Mouse (Mus musculus) gastrocnemius, postnatal 25 days (tissue): ENCODE data around the gene Rpl13a. TPM values are rescaled to one million over a fixed set of nuclear protein-coding genes. Genes with fewer than 3 reads are reported as not detected.
"Not testable (repeated sequence)": the region's sequence is repeated elsewhere in the genome, so short reads cannot be mapped to it uniquely, and the experiment has no call there.

Source experiments
- DNase-seq: peaks from one replicate; pipeline ENCODE4 v3.0.0; 2022
- total RNA-seq, 2 experiments: library from RNA; stranded (reverse); gene quantifications; 1 replicate in 1 of 2; 2 replicates in 1 of 2; pipeline ENCODE4 v1.2.3; 2021

Rpl13a gene
- total RNA-seq, 2 experiments from 2014 or later, result 520 to 561 TPM

DNA sequence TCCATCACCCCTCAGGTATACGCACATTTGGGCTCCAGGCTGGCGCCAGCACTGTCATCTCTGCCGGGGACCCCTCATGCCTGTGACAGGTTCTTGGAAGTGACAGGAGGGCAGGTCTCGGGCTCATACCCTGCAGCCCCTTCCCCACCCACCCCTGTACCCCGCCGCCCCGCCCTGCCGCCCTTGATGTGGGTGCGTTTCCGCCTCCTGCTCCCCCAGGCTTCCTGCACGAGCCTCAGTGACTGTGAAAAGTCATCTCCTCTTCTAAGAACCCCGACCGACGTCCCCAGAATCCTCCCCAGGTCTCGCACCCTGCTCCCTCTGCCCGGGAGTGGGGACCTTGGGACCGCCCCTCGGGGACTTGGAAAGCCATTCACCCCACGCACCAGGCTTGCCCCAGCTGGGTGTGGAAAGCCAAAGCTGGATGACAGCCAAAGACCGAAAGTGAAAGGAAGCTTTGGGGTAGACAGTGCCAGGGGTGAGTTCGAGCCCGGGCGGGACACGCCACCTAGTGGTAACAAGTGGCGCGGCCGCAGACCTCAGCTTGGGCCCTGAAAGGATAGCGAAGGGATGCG, 7.5 kb upstream of the Rpl13a start, which contains the start of the genes Gm45713 and Flt3l:
Gene Gm45713, minus strand, starts transcription at position 239 of the 575 bp plus-strand sequence.
Gene Flt3l, minus strand, starts transcription at position 440 of the 575 bp plus-strand sequence.
- DNase-seq, result peak; percentile 88

DNA sequence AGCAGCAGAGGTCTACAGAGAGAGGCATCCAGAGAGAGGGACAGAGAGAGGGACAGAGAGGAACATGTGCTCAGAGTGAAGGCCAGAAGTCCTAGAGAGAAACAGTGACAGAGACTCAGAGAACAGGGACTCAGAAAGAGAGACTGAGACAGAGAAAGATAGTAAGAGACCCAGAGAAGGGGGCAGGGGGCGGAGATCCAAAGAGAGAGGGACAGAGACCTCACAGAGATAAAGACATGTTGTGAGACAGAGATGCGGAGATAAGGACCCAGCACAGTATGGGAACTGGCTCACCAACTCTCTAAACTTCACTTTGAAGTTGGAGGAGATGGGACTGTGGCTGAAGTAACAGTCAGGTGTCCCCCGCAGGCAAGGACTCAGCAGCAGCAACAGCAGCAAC, 6.8 kb upstream of the Rpl13a start:
- DNase-seq, result no peak

DNA sequence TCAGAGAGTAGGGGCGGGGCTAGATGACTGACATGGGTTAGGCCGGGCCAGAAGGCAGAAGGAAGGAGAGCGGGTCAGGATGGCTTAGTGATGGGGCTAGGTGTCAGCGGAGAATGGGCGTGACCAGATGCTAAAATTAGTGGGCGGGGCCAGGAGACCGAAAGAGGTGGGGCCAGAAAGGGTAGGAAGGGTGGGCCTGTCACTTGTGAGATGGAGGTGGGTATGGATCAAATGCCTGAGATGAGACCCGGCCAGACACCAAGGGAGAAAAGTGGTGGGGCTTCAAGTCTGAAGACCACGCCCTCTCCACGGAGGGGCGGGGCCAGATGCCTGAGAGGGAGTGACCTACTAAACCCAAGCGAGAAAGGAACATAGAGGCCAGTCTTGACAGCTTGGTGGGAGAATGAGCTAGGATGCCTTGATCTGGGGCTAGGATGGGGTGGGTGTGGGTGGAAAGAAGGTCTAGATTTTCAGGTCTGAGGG, 6.0 kb upstream of the Rpl13a start:
- DNase-seq, result no peak

DNA sequence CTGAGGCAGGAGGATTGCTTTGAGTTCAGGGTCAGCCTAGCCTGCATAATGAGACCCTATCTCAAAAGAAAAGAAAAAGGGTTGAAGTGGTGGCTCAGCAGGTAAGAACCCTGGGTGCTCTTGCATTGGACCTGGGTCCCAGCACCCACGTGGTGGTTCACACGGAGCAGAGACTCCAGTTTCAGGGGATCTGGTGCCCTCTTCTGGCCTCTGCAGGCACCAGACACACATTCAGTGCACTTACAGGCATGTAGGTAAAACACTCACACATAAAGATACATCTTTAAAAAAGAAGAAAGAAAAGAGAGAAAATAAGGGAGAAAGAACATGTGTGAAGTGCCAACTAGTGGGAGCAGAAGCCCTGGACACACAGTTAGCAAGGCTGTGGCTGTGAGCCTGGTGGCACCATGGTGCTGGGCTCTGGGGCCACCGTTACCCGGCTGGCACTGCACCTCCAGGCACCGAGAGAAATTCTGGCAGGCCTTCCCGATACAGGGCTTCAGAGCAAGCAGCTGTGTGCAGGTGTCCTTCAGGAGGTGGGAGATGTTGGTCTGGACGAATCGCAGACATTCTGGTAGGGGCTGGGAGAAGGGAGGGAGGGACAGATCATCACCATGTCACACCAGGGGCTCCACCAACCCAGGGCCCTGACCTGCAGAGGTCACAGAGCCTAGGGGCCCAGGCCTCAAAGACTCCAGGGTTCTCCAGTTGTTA, 5.0 kb upstream of the Rpl13a start:
- DNase-seq, result no peak

- DNase-seq, result no peak
Observed at GRCm38 (mm10) chr7:45131850-45132249, 3.3 kb upstream of the Rpl13a start.

- DNase-seq, result no peak
Observed at GRCm38 (mm10) chr7:45129776-45130512, 1.4 kb upstream of the Rpl13a start.

GRCm38 (mm10) chr7:45129318-45129717, 757 bp upstream of the Rpl13a start:
- DNase-seq, result peak; percentile 51

DNA sequence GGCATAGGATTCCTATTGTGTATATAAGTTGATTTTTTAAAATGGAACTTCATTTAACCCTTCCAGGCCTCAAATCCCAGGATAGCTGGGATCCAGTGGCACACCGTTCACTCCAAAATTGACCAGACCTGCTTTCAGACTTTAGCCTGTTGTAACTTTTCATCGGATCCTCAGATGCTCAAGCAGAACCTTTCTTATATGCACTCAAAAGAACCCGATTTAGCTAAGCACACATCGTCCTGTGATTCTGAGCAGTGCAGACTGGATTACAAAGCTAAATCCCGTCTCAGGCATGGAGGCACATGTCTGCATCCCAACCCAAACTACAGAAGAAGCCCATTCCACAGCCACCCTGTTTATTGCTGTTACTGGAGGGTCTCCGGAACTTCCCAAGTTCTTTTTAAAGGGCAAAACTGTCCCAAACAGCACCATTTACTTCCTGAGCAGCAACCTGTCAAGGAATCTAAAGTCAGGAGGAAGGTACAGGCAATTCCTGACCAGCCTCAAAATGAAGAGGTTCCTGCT, 799 bp downstream of the Rpl13a start:
- no peak for DNase-seq

DNA sequence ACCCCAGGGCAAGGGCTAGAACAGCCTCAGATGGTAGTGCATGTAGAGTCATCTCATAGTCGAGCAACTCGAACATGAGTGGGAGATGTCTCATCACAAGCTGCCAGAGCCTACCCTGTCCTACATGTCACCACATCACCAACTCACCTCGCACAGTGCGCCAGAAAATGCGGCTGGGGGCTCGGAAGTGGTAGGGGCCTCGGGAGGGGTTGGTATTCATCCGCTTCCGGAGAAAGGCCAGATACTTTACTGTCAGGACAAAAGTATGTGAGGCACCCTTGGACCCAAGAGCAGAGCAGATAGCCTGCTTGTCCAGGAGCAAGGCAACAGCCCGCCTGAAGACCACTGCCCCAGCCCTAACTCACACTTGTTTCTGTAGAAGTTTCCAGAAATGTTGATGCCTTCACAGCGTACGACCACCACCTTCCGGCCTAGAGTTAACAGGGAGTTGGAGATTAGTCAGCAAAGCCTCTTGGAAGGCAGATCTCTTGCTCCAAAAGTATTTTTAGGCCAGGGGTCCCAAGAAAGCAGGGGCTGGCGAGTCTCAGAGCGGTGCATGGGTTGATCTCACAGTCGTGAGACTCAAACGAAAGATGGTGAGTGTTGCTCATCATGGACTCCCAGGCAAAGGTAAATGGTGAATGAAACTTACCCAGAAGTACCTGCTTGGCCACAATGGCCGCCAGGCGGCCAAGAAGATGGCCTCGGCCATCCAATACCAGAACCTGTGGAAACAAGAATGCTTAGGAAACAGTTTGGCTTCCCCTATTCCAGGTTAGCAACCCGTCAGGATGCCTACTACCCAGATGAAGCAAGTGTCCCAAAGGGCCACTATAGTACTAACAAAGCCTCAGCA, 1.5 kb downstream of the Rpl13a start:
- DNase-seq, result no peak

GRCm38 (mm10) chr7:45126147-45126843, 2.3 kb downstream of the Rpl13a start:
- no peak for DNase-seq

DNA sequence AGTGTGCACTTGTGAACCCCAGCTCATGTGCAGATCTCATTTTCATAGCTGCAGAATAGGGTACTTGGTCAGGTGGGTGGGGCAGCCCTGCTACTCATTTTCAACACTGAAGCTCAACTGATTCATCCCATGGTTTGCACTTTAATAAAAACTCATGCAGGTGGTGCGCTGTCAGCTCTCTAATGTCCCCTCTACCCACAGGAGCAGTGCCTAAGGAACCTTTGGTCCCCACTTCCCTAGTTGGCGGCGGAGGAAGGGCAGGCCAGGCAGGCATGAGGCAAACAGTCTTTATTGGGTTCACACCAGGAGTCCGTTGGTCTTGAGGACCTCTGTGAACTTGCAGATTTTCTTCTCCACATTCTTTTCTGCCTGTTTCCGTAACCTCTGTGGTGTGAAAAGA, 2.9 kb downstream of the Rpl13a start:
- DNase-seq, result not testable (repeated sequence)

DNA sequence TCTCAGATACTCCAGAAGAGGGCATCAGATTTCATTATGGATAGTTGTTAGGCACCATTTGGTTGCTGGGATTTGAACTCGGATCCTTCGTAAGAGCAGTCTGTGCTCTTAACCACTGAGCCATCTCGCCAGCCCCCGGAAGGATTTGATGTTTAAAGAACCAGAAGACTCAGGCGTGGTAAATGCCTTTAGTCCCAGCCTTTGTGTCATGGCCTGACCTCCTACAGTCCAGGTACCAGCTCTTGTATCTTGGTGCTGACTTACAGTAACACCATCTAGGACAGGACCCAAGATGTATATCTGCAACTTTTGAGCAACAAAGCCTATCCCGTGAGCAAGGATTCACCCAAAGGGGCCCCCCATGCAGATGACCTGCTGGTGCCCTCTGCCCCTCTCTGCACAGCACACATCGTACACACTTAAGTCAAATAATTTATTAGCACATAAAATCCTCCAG, 3.4 kb downstream of the Rpl13a start:
- DNase-seq, result no peak

DNA sequence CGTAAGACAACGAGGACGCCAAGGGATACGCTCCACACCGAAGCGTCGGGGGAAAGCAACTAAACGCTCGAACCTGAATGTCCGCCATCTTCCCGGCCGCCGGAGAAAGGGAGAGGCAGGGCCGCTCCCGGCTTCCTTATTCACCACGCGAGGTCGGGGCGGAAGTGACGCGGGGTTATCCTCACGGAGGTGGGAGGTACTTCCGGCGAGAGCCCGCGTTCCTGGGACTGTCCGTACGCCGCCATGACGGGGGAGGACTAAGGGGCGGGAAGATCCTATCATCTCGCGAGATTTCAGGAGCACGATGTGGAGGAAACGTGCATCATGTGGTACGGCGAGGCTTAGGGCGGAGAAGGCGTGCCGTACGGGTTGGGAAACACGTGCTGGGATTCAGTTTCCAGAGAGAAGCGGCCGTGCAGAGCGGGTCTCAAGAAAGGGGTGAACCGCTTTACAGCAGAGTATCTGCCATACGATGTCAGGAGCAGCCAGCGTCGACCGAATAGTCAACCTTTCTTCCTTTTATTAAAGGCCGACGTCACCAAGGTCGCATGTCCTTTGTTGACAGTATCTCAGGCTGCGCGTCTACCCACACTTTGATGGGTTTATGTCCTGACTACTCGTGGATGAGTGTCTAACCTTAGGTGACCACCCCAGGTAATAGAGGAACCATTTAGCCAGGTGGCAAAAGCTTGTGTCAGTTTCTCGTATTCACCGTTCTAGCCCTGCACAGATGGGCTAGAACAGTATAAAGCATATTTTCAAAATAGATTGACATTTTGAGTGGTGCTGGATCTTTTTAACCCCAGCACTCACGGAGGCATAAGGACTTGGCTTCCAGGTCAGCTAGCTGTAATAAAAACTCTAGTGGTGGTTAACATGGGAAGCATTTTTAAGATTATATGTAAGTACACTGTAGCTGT, 4.1 kb downstream of the Rpl13a start, which contains the start of gene Rps11:
Gene Rps11, minus strand, starts transcription at position 216 of the 920 bp plus-strand sequence.
- DNase-seq, result peak; percentile 98

GRCm38 (mm10) chr7:45123186-45123570, 5.4 kb downstream of the Rpl13a start:
- no peak for DNase-seq

DNA sequence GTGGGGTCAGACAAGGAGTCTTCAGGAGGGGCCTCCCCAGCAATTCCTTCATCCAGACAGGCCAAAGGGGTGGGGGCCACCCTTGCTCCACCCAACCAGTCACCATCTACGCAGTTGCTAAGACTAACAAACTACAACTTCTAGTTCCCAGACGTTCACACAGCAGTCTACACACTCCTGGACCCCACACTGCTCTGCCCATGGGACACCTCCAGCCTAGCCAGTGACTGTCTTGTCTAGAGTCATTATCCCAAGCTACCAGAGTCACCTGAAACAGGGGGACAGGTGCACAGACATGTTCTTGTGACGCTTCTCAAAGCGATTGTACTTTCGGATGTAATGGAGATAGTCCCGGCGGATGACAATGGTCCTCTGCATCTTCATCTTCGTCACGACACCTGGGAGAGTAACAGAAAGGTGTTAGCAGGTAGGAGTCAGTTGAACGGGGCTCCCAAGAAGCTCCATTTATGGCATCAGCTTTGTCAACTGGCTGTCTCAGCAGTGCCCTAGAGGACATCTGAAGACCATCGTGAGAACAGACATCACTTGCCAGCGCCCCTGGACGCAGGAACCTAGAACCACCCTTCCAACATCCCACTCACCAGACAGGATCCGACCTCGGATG, 5.9 kb downstream of the Rpl13a start:
- DNase-seq, result no peak

DNA sequence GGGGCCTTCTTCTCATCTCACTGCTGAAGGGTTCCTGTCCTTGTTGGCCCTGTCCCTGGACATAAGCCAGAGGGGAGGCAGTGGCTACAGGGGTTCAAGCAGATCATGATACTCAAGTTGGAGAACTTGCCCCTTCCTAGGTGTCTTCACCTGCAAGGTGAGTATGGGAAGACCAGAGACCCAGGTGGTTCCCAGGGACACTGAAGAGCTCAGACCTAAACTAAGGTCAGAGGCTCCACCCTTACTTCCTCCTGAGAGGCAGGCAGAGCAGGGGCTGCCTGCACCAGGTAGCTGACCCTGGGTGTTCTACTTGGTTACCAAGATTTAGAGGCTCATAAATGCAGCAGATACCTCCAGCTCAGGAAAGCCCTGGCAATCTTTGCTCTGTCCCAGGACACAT, 6.6 kb downstream of the Rpl13a start:
- no peak for DNase-seq

DNA sequence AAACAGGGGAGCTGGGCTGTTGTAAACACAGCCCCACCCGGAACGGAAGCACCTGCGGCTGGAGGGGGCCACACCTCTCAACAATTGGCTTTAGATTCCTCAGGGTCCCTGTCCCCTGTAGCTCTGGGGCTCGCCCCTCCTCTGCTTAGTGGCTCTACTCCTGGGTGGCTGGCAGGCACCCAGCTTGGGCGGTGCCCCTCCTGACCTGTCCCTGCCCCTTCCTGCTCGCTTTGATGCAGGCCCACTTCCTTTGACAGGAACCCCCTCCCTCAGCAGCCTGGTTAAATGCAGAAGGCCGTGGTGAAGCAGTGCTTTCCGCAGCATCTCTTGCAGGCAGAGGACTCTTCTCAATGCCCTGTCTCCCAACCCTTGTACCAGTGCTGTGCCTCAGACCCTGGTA, 7.2 kb downstream of the Rpl13a start:
- DNase-seq, result peak; percentile 79

DNA sequence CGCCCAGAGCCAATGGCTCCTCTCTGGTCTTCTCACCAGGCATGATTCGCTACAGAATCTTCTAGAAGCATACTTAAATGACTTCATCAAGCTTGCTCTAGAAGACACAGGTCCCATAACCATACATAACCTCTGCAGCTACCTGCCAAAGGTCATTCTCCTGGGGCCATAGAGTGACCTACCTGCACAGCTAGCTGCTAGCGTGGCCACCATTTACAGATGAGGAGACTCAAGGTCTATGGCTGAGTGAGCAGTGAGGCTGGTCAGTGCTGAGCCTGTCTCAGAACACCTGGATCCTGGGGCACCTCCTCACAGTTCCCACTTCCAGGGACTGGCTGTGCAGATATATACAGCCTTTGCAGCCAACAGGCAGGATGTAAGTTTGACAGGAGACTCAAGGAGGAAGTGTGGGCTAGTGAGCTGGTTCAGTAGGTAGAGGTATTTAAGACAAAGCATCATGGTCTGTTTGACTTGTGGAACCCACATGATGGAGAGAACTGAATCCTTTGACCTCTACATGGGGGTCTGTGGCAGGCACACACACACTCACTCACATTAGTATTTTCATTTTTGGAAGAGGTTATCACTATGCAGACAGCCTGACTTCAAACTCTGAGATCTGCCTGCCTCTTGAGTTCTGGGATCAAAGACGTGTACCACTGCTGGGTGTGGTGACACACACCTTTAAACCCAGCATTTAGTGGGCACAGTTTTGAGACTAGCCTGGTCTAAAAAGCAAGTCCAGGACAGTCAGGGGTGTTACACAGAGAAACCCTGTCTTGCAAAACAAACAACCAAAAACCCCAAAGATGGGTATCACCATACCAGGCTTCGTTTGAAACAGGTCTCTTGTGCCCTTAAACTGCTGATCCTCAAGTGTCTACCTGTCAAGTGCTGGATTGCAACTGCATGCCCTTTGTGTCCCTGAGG, 8.5 kb downstream of the Rpl13a start:
- DNase-seq, result no peak
